ENCODE assay signal across 8 mouse cellular contexts in the genomic region with DNA sequence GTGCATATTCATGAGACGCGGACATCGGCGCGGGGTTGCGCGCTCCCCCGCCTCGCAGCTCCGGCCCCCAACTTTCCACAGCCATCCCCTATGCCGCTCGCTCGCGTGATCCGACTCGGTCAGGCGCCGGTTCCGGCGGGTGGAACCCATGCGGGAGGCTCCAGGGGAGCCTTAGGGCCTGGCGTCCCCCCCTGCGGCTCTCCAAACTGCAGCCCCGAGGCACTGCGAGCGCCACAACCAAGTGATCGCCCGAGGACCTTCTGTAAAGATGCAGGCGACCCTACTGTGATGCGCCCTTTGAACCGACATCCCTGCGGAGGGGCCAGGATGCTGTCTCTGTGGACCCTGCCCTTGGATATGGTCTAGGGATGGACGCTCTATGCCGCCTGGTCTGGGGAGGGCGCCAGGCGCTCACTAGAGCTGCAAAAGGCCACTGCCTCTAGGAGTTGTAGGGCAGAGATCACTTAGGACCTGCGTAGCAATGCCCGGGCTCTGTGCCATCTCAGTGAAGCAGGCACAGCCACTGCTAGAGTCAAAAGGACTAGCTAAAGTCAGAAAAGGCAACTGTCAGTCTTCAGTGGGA. TPM values are rescaled to one million over a fixed set of nuclear protein-coding genes. Genes with fewer than 3 reads are reported as not detected.
A peak's percentile ranks its signal among the peaks of the same experiment; 100 is the strongest.
DNase-seq lines count a peak whose midpoint lies in the region; ATAC-seq lines count a peak whose summit lies in the region.

No protein-coding gene starts in this region.

- peak; percentile 42 for ATAC-seq in neural tube, embryonic 11.5 days (ENCODE audit: insufficient read depth, low FRiP score, low TSS enrichment)
- peak; percentile 44 for ATAC-seq in heart, embryonic 15.5 days (replicated peaks; ENCODE audit: insufficient number of reproducible peaks, insufficient read depth, low FRiP score, low read depth)
- ATAC-seq in midbrain, embryonic 15.5 days (replicated peaks) = peak; percentile 79
- no peak for ATAC-seq in CD4-positive, CD25-positive, alpha-beta regulatory T cell, adult 4 months

- H3K4me1 ChIP-seq in neural tube, embryonic 11.5 days (ENCODE audit: control insufficient read depth, insufficient read depth, low read length) = peaks cover 8% of the 10 kb centered on the region; the same call in 1 of the 2 replicates
- peaks cover 20% of the 10 kb centered on the region for H3K4me1 ChIP-seq in heart, embryonic 15.5 days (replicated peaks)
- H3K4me1 ChIP-seq in midbrain, embryonic 15.5 days = peaks cover 19% of the 10 kb centered on the region

- no peaks in the 10 kb centered on the region for H3K36me3 ChIP-seq in neural tube, embryonic 11.5 days (ENCODE audit: control insufficient read depth, insufficient read depth, low read length)
- no peaks in the 10 kb centered on the region for H3K36me3 ChIP-seq in heart, embryonic 15.5 days
- H3K36me3 ChIP-seq in midbrain, embryonic 15.5 days (replicated peaks) = no peaks in the 10 kb centered on the region

- DNase-seq in neural tube, embryonic 11.5 days (ENCODE audit: low spot score) = no peak
- DNase-seq in neural tube, embryonic 10.5 days (ENCODE audit: extremely low spot score, low spot score) = no peak
- peak; percentile 57 to 71 for DNase-seq in cerebellum, postnatal 14 days
- peak; percentile 82 to 89 for DNase-seq in kidney, postnatal 25 days
- no peak for DNase-seq in spleen, postnatal 4 days (ENCODE audit: low spot score in 2 of 2)

- H3K9me3 ChIP-seq in neural tube, embryonic 11.5 days (ENCODE audit: control insufficient read depth, low read length) = no peaks in the 10 kb centered on the region
- H3K9me3 ChIP-seq in heart, embryonic 15.5 days (replicated peaks) = no peaks in the 10 kb centered on the region
- no peaks in the 10 kb centered on the region for H3K9me3 ChIP-seq in midbrain, embryonic 15.5 days

- H3K27ac ChIP-seq in neural tube, embryonic 11.5 days (ENCODE audit: low read depth, low read length) = peak overlapping the region; percentile 56; the same call in 1 of the 2 replicates
- H3K27ac ChIP-seq in heart, embryonic 15.5 days = no peak overlapping the region
- H3K27ac ChIP-seq in midbrain, embryonic 15.5 days = peak overlapping the region; percentile 78

- H3K4me3 ChIP-seq in neural tube, embryonic 11.5 days (ENCODE audit: low read depth, low read length) = peak overlapping the region; percentile 67
- peak overlapping the region; percentile 66 for H3K4me3 ChIP-seq in heart, embryonic 15.5 days
- H3K4me3 ChIP-seq in midbrain, embryonic 15.5 days = peak overlapping the region; percentile 66

- peak overlapping the region; percentile 67 for H3K9ac ChIP-seq in neural tube, embryonic 11.5 days (ENCODE audit: low read length)
- H3K9ac ChIP-seq in heart, embryonic 15.5 days = peak overlapping the region; percentile 41
- H3K9ac ChIP-seq in midbrain, embryonic 15.5 days = peak overlapping the region; percentile 70

- WGBS in neural tube, embryonic 11.5 days = 0% methylated on average over 38 of the region's 38 CpGs
- under 1% methylated on average over 38 of the region's 38 CpGs for WGBS in heart, embryonic 15.5 days
- 1% methylated on average over 38 of the region's 38 CpGs for WGBS in midbrain, embryonic 15.5 days

- peak overlapping the region; percentile 94 for H3K4me2 ChIP-seq in neural tube, embryonic 11.5 days (ENCODE audit: low read depth)
- H3K4me2 ChIP-seq in heart, embryonic 15.5 days = peak overlapping the region; percentile 99
- H3K4me2 ChIP-seq in midbrain, embryonic 15.5 days = peak overlapping the region; percentile 87

- H3K27me3 ChIP-seq in neural tube, embryonic 11.5 days (ENCODE audit: control insufficient read depth, insufficient read depth, low read length) = peaks cover 17% of the 10 kb centered on the region
- peaks cover 61% of the 10 kb centered on the region for H3K27me3 ChIP-seq in heart, embryonic 15.5 days
- H3K27me3 ChIP-seq in midbrain, embryonic 15.5 days (replicated peaks) = peaks cover 25% of the 10 kb centered on the region

RNA-seq across cellular contexts. Expression of gene Clstn2, which starts 0.4 kb away (rescaled TPM):
- 9.7 and 10.0 TPM in 2 replicates for polyA plus RNA-seq in neural tube, embryonic 11.5 days (2014; fragmentation: Nextera tagmentation; extraction: Ambion mirVana)
- 0.30 and 0.46 TPM in 2 replicates for polyA plus RNA-seq in heart, embryonic 15.5 days (2015; fragmentation: Nextera tagmentation; extraction: Ambion mirVana)
- 9.5 and 10.9 TPM in 2 replicates for polyA plus RNA-seq in midbrain, embryonic 15.5 days (2015; fragmentation: Nextera tagmentation; extraction: Ambion mirVana)
- not detected for polyA plus RNA-seq in CD4-positive, CD25-positive, alpha-beta regulatory T cell, adult 4 months (2017; shearing (Covaris generic))

Comparison
In these comparisons a context has a peak if more than half of its experiments do, and no peak if none do; other contexts are left out.
1. DNase-seq: peak in cerebellum, postnatal 14 days (2 of 2) and kidney, postnatal 25 days (2 of 2); none in neural tube, embryonic 11.5 days (single experiment), neural tube, embryonic 10.5 days (single experiment) and spleen, postnatal 4 days (0 of 2).
2. Peak in every context shown above with its lines, with median percentiles within 50 percentile points of each other: H3K4me2 ChIP-seq, H3K4me3 ChIP-seq and H3K9ac ChIP-seq.